31 mouse cellular contexts compared by ENCODE assay signal in genomic region chr13:25678221-25678735, GRCm38 (mm10).
A peak's percentile ranks its signal among the peaks of the same experiment; 100 is the strongest.
DNase-seq lines count a peak whose midpoint lies in the region; ATAC-seq lines count a peak whose summit lies in the region.
"Had no signal": no experiment of that assay in that cellular context is flagged by ENCODE, and none has a peak within 500 bp of the region (broad histone marks: within the 10 kb centered on the region; RNA-seq: fewer than 3 reads in every experiment).

No protein-coding gene starts in this region.

- no peak overlapping the region for H3K4me2 ChIP-seq in intestine, embryonic 15.5 days (replicated peaks)
- H3K4me2 ChIP-seq: forebrain, embryonic 12.5 days; hindbrain, embryonic 15.5 days; kidney, embryonic 15.5 days; liver, embryonic 12.5 days; midbrain, embryonic 13.5 days; neural tube, embryonic 13.5 days had no signal

- peak; percentile 5 for DNase-seq in cerebellum, adult 9-10 months
- DNase-seq in cerebellum, adult 18-20 months = no peak
- DNase-seq in layer of hippocampus, adult 9-11 months = peak; percentile 18
- no peak for DNase-seq in layer of hippocampus, postnatal 36 days
- peak; percentile 84 for DNase-seq in brain, adult 2 months (ENCODE audit: low read depth, low spot score)
- DNase-seq in left cerebral cortex, postnatal 25 days (ENCODE audit: low spot score in 2 of 2) = peak; percentile 18 to 89
- DNase-seq in embryonic facial prominence, embryonic 10.5 days (ENCODE audit: low spot score) = no peak
- DNase-seq: adrenal gland, adult 8-10 months; cerebellum, adult 9-11 months; forebrain, postnatal 0 days; gastrocnemius, postnatal 14 days; heart, postnatal 14 days; kidney, adult 18-20 months; kidney, postnatal 25 days; liver, postnatal 0 days; lung, postnatal 4 days; spleen, adult 18-20 months; thymus, adult 18-20 months; thymus, postnatal 25 days had no signal

- intact Hi-C loops in left cerebral cortex, postnatal 25 days (cut with DNase I) = loop anchor here (5.0 kb wide), 1 partner anchor 471 kb away; no protein-coding TSS in a partner anchor

- H3K36me3 ChIP-seq in intestine, embryonic 15.5 days = no peaks in the 10 kb centered on the region
- no peaks in the 10 kb centered on the region for H3K36me3 ChIP-seq in embryonic facial prominence, embryonic 10.5 days (replicated peaks)
- H3K36me3 ChIP-seq: forebrain, embryonic 12.5 days; hindbrain, embryonic 10.5 days; hindbrain, embryonic 15.5 days; kidney, embryonic 15.5 days; liver, embryonic 12.5 days; midbrain, embryonic 13.5 days; neural tube, embryonic 13.5 days had no signal

- ATAC-seq in intestine, embryonic 15.5 days = no peak
- ATAC-seq: forebrain, postnatal 0 days; inflammation-experienced regulatory T-cells, adult 6 months; liver, embryonic 12.5 days; liver, postnatal 0 days; midbrain, embryonic 13.5 days had no signal

- H3K4me1 ChIP-seq in intestine, embryonic 15.5 days (replicated peaks) = no peaks in the 10 kb centered on the region
- H3K4me1 ChIP-seq in embryonic facial prominence, embryonic 10.5 days = no peaks in the 10 kb centered on the region
- H3K4me1 ChIP-seq: forebrain, embryonic 12.5 days; hindbrain, embryonic 10.5 days; hindbrain, embryonic 15.5 days; kidney, embryonic 15.5 days; liver, embryonic 12.5 days; midbrain, embryonic 13.5 days; neural tube, embryonic 13.5 days had no signal

- no peak overlapping the region for H3K9ac ChIP-seq in intestine, embryonic 15.5 days
- H3K9ac ChIP-seq: forebrain, embryonic 12.5 days; forebrain, postnatal 0 days; hindbrain, embryonic 15.5 days; kidney, embryonic 15.5 days; liver, embryonic 12.5 days; liver, postnatal 0 days; midbrain, embryonic 13.5 days; neural tube, embryonic 13.5 days had no signal

- H3K4me3 ChIP-seq in intestine, embryonic 15.5 days (replicated peaks) = no peak overlapping the region
- H3K4me3 ChIP-seq in embryonic facial prominence, embryonic 10.5 days = no peak overlapping the region
- H3K4me3 ChIP-seq: erythroblast, embryonic 14.5 days; forebrain, embryonic 12.5 days; hindbrain, embryonic 10.5 days; hindbrain, embryonic 15.5 days; kidney, embryonic 15.5 days; layer of hippocampus, adult 2 months; liver, embryonic 12.5 days; midbrain, embryonic 13.5 days; neural tube, embryonic 13.5 days had no signal

- WGBS in intestine, embryonic 15.5 days = 77% methylated on average over 2 of the region's 2 CpGs
- 87% methylated on average over 2 of the region's 2 CpGs for WGBS in embryonic facial prominence, embryonic 10.5 days

- no peak overlapping the region for H3K27ac ChIP-seq in intestine, embryonic 15.5 days
- no peak overlapping the region for H3K27ac ChIP-seq in embryonic facial prominence, embryonic 10.5 days (replicated peaks)
- H3K27ac ChIP-seq: forebrain, embryonic 12.5 days; hindbrain, embryonic 10.5 days; hindbrain, embryonic 15.5 days; kidney, embryonic 15.5 days; layer of hippocampus, adult 2 months; liver, embryonic 12.5 days; midbrain, embryonic 13.5 days; neural tube, embryonic 13.5 days had no signal

- no peaks in the 10 kb centered on the region for H3K9me3 ChIP-seq in intestine, embryonic 15.5 days
- no peaks in the 10 kb centered on the region for H3K9me3 ChIP-seq in embryonic facial prominence, embryonic 10.5 days
- H3K9me3 ChIP-seq: forebrain, embryonic 12.5 days; hindbrain, embryonic 15.5 days; kidney, embryonic 15.5 days; liver, embryonic 12.5 days; midbrain, embryonic 13.5 days; neural tube, embryonic 13.5 days had no signal

- no peaks in the 10 kb centered on the region for H3K27me3 ChIP-seq in intestine, embryonic 15.5 days (replicated peaks)
- no peaks in the 10 kb centered on the region for H3K27me3 ChIP-seq in embryonic facial prominence, embryonic 10.5 days (replicated peaks; ENCODE audit: low read depth, poor library complexity, severe bottlenecking)
- H3K27me3 ChIP-seq: CH12.LX; forebrain, embryonic 12.5 days; hindbrain, embryonic 15.5 days; kidney, embryonic 15.5 days; liver, embryonic 12.5 days; midbrain, embryonic 13.5 days; neural tube, embryonic 13.5 days had no signal

Comparison
In these comparisons a context has a peak if more than half of its experiments do, and no peak if none do; other contexts are left out.
1. DNase-seq: peak in cerebellum, adult 9-10 months (single experiment), layer of hippocampus, adult 9-11 months (single experiment), brain, adult 2 months (single experiment) and left cerebral cortex, postnatal 25 days (2 of 2); none in cerebellum, adult 18-20 months (0 of 2), layer of hippocampus, postnatal 36 days (0 of 2) and embryonic facial prominence, embryonic 10.5 days (single experiment).